Mouse (Mus musculus) E14TG2a.4 (cell line): ENCODE measurements around the gene Tsfm.

Source experiments
- CTCF ChIP-seq: conservative IDR thresholded peaks from 2 replicates; pipeline ENCODE4 v1.5.1; 2014; ENCODE audit warnings: low read length
- NANOG ChIP-seq: IDR thresholded peaks from 2 replicates; pipeline ENCODE4 v1.6.1; 2014; ENCODE audit warnings: borderline replicate concordance, low read length, mixed read lengths
- POU5F1 ChIP-seq: IDR thresholded peaks from 2 replicates; pipeline ENCODE4 v1.6.1; 2014; ENCODE audit warnings: low read length, borderline replicate concordance

DNA sequence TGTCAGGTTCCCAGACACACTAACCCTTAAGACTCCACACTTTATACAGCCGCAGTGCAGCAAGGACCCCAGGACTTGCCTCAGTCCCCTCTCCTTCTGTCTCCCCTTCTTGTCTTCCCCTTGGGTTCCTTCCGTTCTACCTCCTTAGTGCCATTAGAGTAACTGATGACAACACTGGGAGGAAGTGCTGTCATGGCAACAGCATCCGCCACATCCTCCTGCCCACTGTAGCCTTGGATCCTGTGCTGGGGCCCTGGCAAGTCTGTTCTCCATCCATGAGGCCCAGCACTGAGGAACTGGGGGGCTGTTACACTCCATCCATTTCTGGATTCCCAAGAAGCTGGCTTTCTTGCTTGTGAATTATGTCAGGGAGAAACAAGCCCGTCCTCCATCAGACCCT, 45.4 kb upstream of the Tsfm start:
- TF ChIP-seq CTCF (no peak), POU5F1 (no peak), NANOG (no peak)
